Mouse (Mus musculus) spleen, embryonic (tissue): ENCODE measurements around the gene Olfr648.

Source experiments
- CTCF ChIA-PET: fragments of 350-600 bp; sonication (Branson Sonifier 250); formaldehyde crosslinking; loops from one replicate; lab custom pipeline; 2022; lab: Charles Lee

Olfr648 gene

GRCm38 (mm10) chr7:104183292-104183691 is at the start of gene Olfr648:
Olfr648 (minus strand) TSS chr7:104183392.
- CTCF ChIA-PET, result no interaction called here

GRCm38 (mm10) chr7:104231203-104231602 is 48.0 kb upstream of the Olfr648 start:
- CTCF ChIA-PET, result no interaction called here

- CTCF ChIA-PET, result interaction anchor here (0.6 kb wide), 1 partner anchor 9 kb away, joined by 5 read pairs; no protein-coding TSS in a partner anchor
These were observed 35.7 kb upstream of the Olfr648 start, which contains the start of gene Trim6 for GRCm38 (mm10) chr7:104218701-104219569. Trim6 (plus strand) TSS chr7:104218793.

- CTCF ChIA-PET, result no interaction called here
These were observed 34.7 kb upstream of the Olfr648 start for GRCm38 (mm10) chr7:104217881-104218280.

GRCm38 (mm10) chr7:104216011-104216535 is 32.9 kb upstream of the Olfr648 start:
- CTCF ChIA-PET, result no interaction called here

- CTCF ChIA-PET, result no interaction called here
These were observed 23.0 kb upstream of the Olfr648 start for GRCm38 (mm10) chr7:104206197-104206596.

GRCm38 (mm10) chr7:104199822-104200221 is 16.6 kb upstream of the Olfr648 start:
- CTCF ChIA-PET, result no interaction called here

- CTCF ChIA-PET, result interaction anchor here (0.5 kb wide), 2 partner anchors 48 to 246 kb away, joined by 3 to 5 read pairs; no protein-coding TSS in a partner anchor
These were observed 12.7 kb upstream of the Olfr648 start, which contains the start of gene Olfr649 for GRCm38 (mm10) chr7:104195885-104196284. Olfr649 (minus strand) TSS chr7:104195985.

- CTCF ChIA-PET, result no interaction called here
These were observed 8.1 kb upstream of the Olfr648 start for GRCm38 (mm10) chr7:104191275-104191674.

- CTCF ChIA-PET, result no interaction called here
These were observed 4.1 kb downstream of the Olfr648 start for GRCm38 (mm10) chr7:104179074-104179473.

- CTCF ChIA-PET, result no interaction called here
These were observed 4.7 kb downstream of the Olfr648 start for GRCm38 (mm10) chr7:104178422-104179054.

GRCm38 (mm10) chr7:104175085-104175484 is 8.1 kb downstream of the Olfr648 start:
- CTCF ChIA-PET, result no interaction called here

- CTCF ChIA-PET, result no interaction called here
These were observed 13.5 kb downstream of the Olfr648 start for GRCm38 (mm10) chr7:104169634-104170204.

- CTCF ChIA-PET, result no interaction called here
These were observed 16.1 kb downstream of the Olfr648 start for GRCm38 (mm10) chr7:104167105-104167504.

- CTCF ChIA-PET, result no interaction called here
These were observed 32.7 kb downstream of the Olfr648 start, which contains the start of gene Ubqlnl for GRCm38 (mm10) chr7:104150456-104150855. Ubqlnl (minus strand) TSS chr7:104150556.

GRCm38 (mm10) chr7:104143179-104143578 is 40.0 kb downstream of the Olfr648 start, which contains the start of gene Ubqln3:
Ubqln3 (minus strand) TSS chr7:104143279.
- CTCF ChIA-PET, result no interaction called here

GRCm38 (mm10) chr7:104137305-104137704 is 45.9 kb downstream of the Olfr648 start, which contains the start of gene Olfr643:
Olfr643 (minus strand) TSS chr7:104137405.
- CTCF ChIA-PET, result no interaction called here

- CTCF ChIA-PET, result no interaction called here
These were observed 53.5 kb downstream of the Olfr648 start, which contains the start of gene Ubqln5 for GRCm38 (mm10) chr7:104129726-104130125. Ubqln5 (minus strand) TSS chr7:104129826.
